Mouse (Mus musculus) CH12.LX (cell line): ENCODE data around the gene Lrrk2. TPM values are rescaled to one million over a fixed set of nuclear protein-coding genes. Genes with fewer than 3 reads are reported as not detected.

Experiments
- DNase-seq: peaks from one replicate; pipeline ENCODE4 v3.0.0-alpha.2; 2013; ENCODE audit errors: extremely low read depth
- H3K27ac ChIP-seq: 2 replicates; pipeline ENCODE4 v1.5.1; 2012; ENCODE audit warnings: low read depth, mild to moderate bottlenecking, control low read depth, moderate library complexity; ENCODE audit not compliant: insufficient read depth
- H3K27me3 ChIP-seq: replicated peaks from 2 replicates; pipeline ENCODE3; 2012; ENCODE audit warnings: inconsistent platforms
- H3K36me3 ChIP-seq, 2 experiments: replicated peaks in 1 of 2; 2 replicates each; pipeline versions ENCODE3 to v1.6.1; 2012; ENCODE audit warnings: inconsistent platforms in 1 of 2, low read length in 1 of 2, mild to moderate bottlenecking in 1 of 2, mixed read lengths in 1 of 2, moderate library complexity in 1 of 2; ENCODE audit not compliant: control insufficient read depth in 1 of 2, insufficient read depth in 1 of 2
- H3K4me1 ChIP-seq, 2 experiments: 2 replicates each; pipeline ENCODE4 v1.6.1; 2012; ENCODE audit warnings: inconsistent platforms in 1 of 2, moderate library complexity in 1 of 2; ENCODE audit not compliant: insufficient read depth in 2 of 2, control insufficient read depth in 1 of 2
- H3K4me2 ChIP-seq: 2 replicates; pipeline ENCODE4 v1.6.1; 2012; ENCODE audit warnings: low read depth, mild to moderate bottlenecking, control low read depth; ENCODE audit not compliant: poor library complexity, insufficient read depth, severe bottlenecking
- H3K4me3 ChIP-seq, 3 experiments: fragments of 150-350 bp in 1 of 3; sonication (generic) in 1 of 3; replicated peaks in 1 of 3; 2 replicates each; pipeline versions ENCODE3 to v1.5.1; 2011 to 2012; ENCODE audit warnings: low read depth in 2 of 3, low read length in 2 of 3, mild to moderate bottlenecking in 2 of 3, moderate library complexity in 2 of 3, control low read depth in 1 of 3, improper control_type of control experiment in 1 of 3, inconsistent platforms in 1 of 3, mixed read lengths in 1 of 3; ENCODE audit not compliant: poor library complexity in 1 of 3
- H3K79me2 ChIP-seq: replicated peaks from 2 replicates; pipeline ENCODE4 v1.6.1; 2012; ENCODE audit warnings: mild to moderate bottlenecking, moderate library complexity; ENCODE audit not compliant: control insufficient read depth, poor library complexity, insufficient read depth, severe bottlenecking; ENCODE audit errors: extremely low read depth
- H3K9ac ChIP-seq: 2 replicates; pipeline ENCODE4 v1.6.1; 2012; ENCODE audit warnings: low read depth, mild to moderate bottlenecking, control low read depth, moderate library complexity; ENCODE audit not compliant: insufficient read depth
- H3K9me3 ChIP-seq: replicated peaks from 2 replicates; pipeline ENCODE3; 2012; ENCODE audit warnings: low read length, inconsistent platforms, mixed read lengths
- CHD2 ChIP-seq: IDR thresholded peaks from 2 replicates; pipeline ENCODE4 v1.6.1; 2011; ENCODE audit warnings: low read length, improper control_type of control experiment
- CTCF ChIP-seq, 2 experiments: IDR thresholded peaks in 1 of 2; conservative IDR thresholded peaks in 1 of 2; 2 replicates each; pipeline ENCODE4 v1.5.1; 2011 to 2012; ENCODE audit warnings: low read depth in 2 of 2, low read length in 2 of 2, improper control_type of control experiment in 1 of 2, inconsistent platforms in 1 of 2, mild to moderate bottlenecking in 1 of 2, moderate library complexity in 1 of 2
- EP300 ChIP-seq: IDR thresholded peaks from 2 replicates; pipeline ENCODE4 v1.6.1; 2011; ENCODE audit warnings: low read length, improper control_type of control experiment
- ETS1 ChIP-seq: conservative IDR thresholded peaks from 2 replicates; pipeline ENCODE4 v1.6.1; 2012; ENCODE audit warnings: low read depth, mild to moderate bottlenecking, inconsistent platforms, low read length, improper control_type of control experiment, moderate library complexity
- IRF4 ChIP-seq: IDR thresholded peaks from 2 replicates; pipeline ENCODE4 v1.6.1; 2014; ENCODE audit warnings: low read depth, mild to moderate bottlenecking, inconsistent platforms, low read length, improper control_type of control experiment
- JUN ChIP-seq: IDR thresholded peaks from 2 replicates; pipeline ENCODE4 v1.6.1; 2011; ENCODE audit warnings: low read depth, mild to moderate bottlenecking, low read length, improper control_type of control experiment, moderate library complexity; ENCODE audit not compliant: insufficient read depth
- MAX ChIP-seq: IDR thresholded peaks from 2 replicates; pipeline ENCODE4 v1.6.1; 2011; ENCODE audit warnings: low read length, improper control_type of control experiment
- MEF2A ChIP-seq: IDR thresholded peaks from 2 replicates; pipeline ENCODE4 v1.6.1; 2014; ENCODE audit warnings: low read depth, mild to moderate bottlenecking, inconsistent platforms, low read length, improper control_type of control experiment, borderline replicate concordance
- MXI1 ChIP-seq: IDR thresholded peaks from 2 replicates; pipeline ENCODE4 v1.6.1; 2011; ENCODE audit warnings: mild to moderate bottlenecking, low read depth, low read length, improper control_type of control experiment
- NELFE ChIP-seq: IDR thresholded peaks from 2 replicates; pipeline ENCODE4 v1.6.1; 2011; ENCODE audit warnings: low read depth, low read length, improper control_type of control experiment
- PAX5 ChIP-seq: IDR thresholded peaks from 2 replicates; pipeline ENCODE4 v1.6.1; 2012; ENCODE audit warnings: low read length, inconsistent platforms, mixed read lengths
- POLR2A ChIP-seq: IDR thresholded peaks from 2 replicates; pipeline ENCODE4 v1.6.1; 2011; ENCODE audit warnings: low read depth, mild to moderate bottlenecking, improper control_type of control experiment, low read length
- RAD21 ChIP-seq: IDR thresholded peaks from 2 replicates; pipeline ENCODE4 v1.6.1; 2011; ENCODE audit warnings: low read depth, mild to moderate bottlenecking, low read length, improper control_type of control experiment, moderate library complexity
- SIN3A ChIP-seq: IDR thresholded peaks from 2 replicates; pipeline ENCODE4 v1.6.1; 2012; ENCODE audit warnings: low read length, improper control_type of control experiment, inconsistent platforms
- TBP ChIP-seq: conservative IDR thresholded peaks from 2 replicates; pipeline ENCODE4 v1.6.1; 2011; ENCODE audit warnings: low read depth, low read length, improper control_type of control experiment
- TCF12 ChIP-seq: IDR thresholded peaks from 2 replicates; pipeline ENCODE4 v1.6.1; 2014; ENCODE audit warnings: low read depth, mild to moderate bottlenecking, inconsistent platforms, low read length, improper control_type of control experiment
- UBTF ChIP-seq: IDR thresholded peaks from 2 replicates; pipeline ENCODE4 v1.6.1; 2012; ENCODE audit warnings: low read depth, mild to moderate bottlenecking, inconsistent platforms, low read length, improper control_type of control experiment, moderate library complexity
- ZKSCAN1 ChIP-seq: IDR thresholded peaks from 2 replicates; pipeline ENCODE4 v1.6.1; 2012; ENCODE audit warnings: low read depth, inconsistent platforms, low read length, improper control_type of control experiment, borderline replicate concordance
- dilution Hi-C: fragments of 300-500 bp; cut with MboI; formaldehyde crosslinking; loops from 2 replicates; pipeline ENCODE4 v1.14.3; 2020; ENCODE audit warnings: low sequenced_read_pairs; ENCODE audit not compliant: extremely low pct_unique_long_range_greater_than_20kb, extremely low pct_ligation_motif_present
- in situ Hi-C: fragments of 300-500 bp; cut with MboI; formaldehyde crosslinking; loops from 3 replicates; pipeline ENCODE4 v1.14.3; 2019; ENCODE audit warnings: low sequenced_read_pairs, low pct_ligation_motif_present, low pct_unique_long_range_greater_than_20kb, mixed read lengths
- polyA plus RNA-seq: library from polyadenylated mRNA; unstranded; fragments of >175 nt; gene quantifications from 2 replicates; pipeline ENCODE4 v1.2.1, GENCODE M21; 2012; ENCODE audit warnings: low read depth; ENCODE audit not compliant: insufficient read length
- total RNA-seq, 2 experiments: library from RNA; depleted of rRNA; stranded (reverse); fragments of 300-350 nt in 1 of 2; fragments of >200 nt in 1 of 2; gene quantifications; 2 replicates each; pipeline ENCODE4 v1.2.3; 2012 to 2014

Gene Lrrk2
- total and polyA plus RNA-seq, 3 experiments, result not detected

DNA sequence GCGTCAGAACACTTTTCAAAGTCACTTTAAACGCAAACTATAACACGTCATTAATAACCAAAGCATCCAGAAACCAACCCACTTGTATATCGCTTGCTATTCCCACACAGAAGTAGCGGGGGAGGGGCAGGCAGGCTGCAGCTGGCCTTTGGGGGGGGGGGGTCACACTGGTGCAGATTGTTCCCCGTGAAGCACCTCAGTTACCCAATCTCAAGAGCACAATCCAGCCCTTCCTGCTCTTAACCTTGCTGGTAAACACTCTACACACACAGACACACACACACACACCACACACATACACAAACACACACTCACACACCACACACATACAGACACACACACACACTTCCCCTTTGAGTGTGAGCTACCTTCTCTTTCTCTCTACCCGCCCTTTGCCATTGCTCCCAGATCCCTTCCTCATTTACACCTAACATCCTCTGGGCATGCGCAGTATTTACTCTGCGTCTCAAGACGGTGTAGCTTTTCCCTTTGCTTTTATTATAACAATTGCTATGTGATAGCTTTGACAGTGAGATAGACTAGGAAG, 8.3 kb upstream of the Lrrk2 start:
- Histone ChIP-seq H3K4me2 (no peak overlapping the region), H3K27me3 (no peaks in the 10 kb centered on the region), H3K4me3 (no peak overlapping the region), H3K79me2 (no peaks in the 10 kb centered on the region), H3K9ac (no peak overlapping the region), H3K27ac (no peak overlapping the region), H3K36me3 (no peaks in the 10 kb centered on the region), H3K4me1 (no peaks in the 10 kb centered on the region), H3K9me3 (peaks cover 52% of the 10 kb centered on the region)
- dilution Hi-C loops (no loop called here), in situ Hi-C loops (no loop called here)
- DNase-seq, result no peak
- no peak for TF ChIP-seq NELFE
- no peak for TF ChIP-seq MEF2A
- no peak for TF ChIP-seq POLR2A
- no peak for TF ChIP-seq TBP
- TF ChIP-seq MAX, result no peak
- TF ChIP-seq UBTF, result no peak
- TF ChIP-seq PAX5, result no peak
- no peak for TF ChIP-seq MXI1
- no peak for TF ChIP-seq EP300
- no peak for TF ChIP-seq CHD2
- no peak for TF ChIP-seq TCF12
- TF ChIP-seq RAD21, result no peak
- no peak for TF ChIP-seq CTCF (conservative IDR thresholded peaks at IDR 0.05 in 1 of 2, IDR thresholded peaks at IDR 0.05 in 1 of 2; ENCODE audit: low read depth in 2 of 2, low read length in 2 of 2)
- no peak for TF ChIP-seq IRF4
- TF ChIP-seq JUN, result no peak
- TF ChIP-seq ETS1, result no peak
- TF ChIP-seq ZKSCAN1, result no peak
- no peak for TF ChIP-seq SIN3A

DNA sequence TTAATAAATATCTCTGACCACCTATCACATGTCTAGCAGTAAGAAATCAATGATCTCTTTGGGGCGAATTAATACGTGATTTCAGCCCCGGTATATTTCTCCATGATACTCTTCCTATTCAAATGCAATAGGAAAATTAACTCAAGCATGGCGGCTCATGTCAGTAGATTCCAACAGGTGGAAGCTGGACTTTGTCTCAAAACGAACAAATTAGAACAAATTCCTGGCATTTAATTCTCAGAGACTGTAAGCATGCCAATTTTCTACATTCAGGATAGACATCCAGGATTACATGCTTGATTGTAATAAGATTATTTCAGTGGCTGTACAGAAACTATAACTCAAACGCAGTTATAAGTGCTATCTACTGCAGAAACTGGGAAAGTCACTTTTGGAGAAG, 7.4 kb upstream of the Lrrk2 start:
- no peak for TF ChIP-seq UBTF
- Histone ChIP-seq H3K36me3 (no peaks in the 10 kb centered on the region), H3K27ac (no peak overlapping the region), H3K4me3 (no peak overlapping the region), H3K9ac (no peak overlapping the region), H3K79me2 (no peaks in the 10 kb centered on the region), H3K9me3 (peaks cover 48% of the 10 kb centered on the region), H3K27me3 (no peaks in the 10 kb centered on the region), H3K4me1 (no peaks in the 10 kb centered on the region), H3K4me2 (no peak overlapping the region)
- DNase-seq, result no peak
- dilution Hi-C loops (no loop called here), in situ Hi-C loops (no loop called here)
